Mouse (Mus musculus) kidney, postnatal 4 days (tissue): ENCODE data around the gene Golga1.
"Not testable (repeated sequence)": the region's sequence is repeated elsewhere in the genome, so short reads cannot be mapped to it uniquely, and the experiment has no call there.

Experiments
- DNase-seq, 2 experiments: peaks; one replicate each; pipeline ENCODE4 v3.0.0; 2021; ENCODE audit warnings: mixed read lengths in 2 of 2

Gene Golga1

DNA sequence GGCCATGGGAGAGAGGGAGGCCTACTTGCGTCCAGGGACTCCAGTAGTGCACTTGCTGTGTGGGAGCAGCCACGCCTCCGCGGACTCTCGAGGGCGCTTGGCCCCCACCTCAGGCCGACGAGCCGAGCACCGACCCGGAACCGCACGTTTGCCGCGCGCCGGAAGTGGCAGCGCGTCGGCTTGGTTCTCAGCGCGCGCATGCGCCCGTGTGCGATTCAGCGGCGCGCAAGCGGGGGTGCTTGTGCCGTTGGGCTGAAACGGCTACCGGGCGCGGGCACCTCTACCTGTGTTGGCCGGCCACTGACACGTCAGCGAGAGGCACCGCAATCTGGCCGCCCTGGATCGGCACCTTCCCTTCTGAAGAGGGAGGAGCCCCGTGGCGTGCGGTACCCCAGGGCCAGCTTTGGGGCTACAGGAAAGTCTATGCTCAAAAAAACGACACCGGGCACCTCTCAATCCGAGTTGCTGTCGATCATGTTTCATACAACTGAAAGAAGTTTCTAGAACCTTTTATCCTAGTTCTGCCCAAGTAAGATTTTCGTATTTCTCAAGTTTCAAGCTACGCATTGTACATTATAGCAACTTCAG, at the start of gene Golga1:
Golga1 (minus strand) TSS at position 142 of the 588 bp plus-strand sequence.
- DNase-seq = peak; percentile 94 to 97

DNA sequence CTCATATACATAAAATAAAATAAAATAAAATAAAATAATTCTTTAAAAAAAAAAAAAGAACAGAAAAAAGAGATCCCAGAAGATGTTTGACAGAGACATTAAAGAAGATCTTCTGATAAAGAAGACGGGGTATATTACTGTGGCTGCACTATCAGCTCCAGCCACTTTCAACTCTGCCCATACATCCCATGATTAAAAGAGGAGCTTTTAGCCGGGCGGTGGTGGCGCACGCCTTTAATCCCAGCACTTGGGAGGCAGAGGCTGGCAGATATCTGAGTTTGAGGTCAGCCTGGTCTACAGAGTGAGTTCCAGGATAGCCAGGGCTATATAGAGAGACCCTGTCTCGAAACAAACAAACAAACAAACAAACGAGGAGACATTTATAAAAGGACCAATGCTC, 48.8 kb upstream of the Golga1 start:
- DNase-seq = no peak

DNA sequence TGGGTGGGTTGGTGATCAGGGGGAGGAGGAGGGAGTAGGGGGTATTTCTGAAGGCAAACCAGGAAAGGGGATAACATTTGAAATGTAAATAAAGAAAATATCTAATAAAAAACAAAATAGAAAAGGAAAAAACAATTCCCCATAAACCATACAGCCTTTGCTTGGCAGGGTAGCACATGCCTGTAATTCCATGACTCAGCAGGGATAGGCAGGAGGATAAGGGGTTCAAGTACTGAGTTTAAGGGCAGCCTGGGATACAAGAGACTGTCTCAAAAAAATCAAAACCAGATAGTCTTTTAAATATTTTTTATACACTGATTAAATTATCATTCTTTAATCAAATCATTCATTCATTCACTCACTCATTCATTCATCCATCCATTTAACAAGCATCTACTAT, 45.2 kb upstream of the Golga1 start:
- no peak for DNase-seq

DNA sequence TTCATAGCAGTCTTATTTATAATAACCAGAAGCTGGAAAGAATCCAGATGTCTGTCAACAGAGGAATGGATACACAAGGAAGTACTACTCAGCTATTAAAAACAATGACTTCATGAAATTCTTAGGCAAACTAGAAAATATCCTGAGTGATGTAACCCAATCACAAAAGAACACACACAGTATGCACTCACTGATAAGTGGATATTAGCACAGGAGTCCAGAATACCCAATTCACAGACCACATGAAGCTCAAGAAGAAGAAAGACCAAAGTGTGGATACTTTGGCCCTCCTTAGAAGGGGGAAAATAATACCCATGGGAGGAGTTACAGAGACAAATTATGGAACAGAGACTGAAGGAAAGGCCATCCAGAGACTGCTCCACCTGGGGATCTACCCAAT, 44.4 kb upstream of the Golga1 start:
- DNase-seq = not testable (repeated sequence)

DNA sequence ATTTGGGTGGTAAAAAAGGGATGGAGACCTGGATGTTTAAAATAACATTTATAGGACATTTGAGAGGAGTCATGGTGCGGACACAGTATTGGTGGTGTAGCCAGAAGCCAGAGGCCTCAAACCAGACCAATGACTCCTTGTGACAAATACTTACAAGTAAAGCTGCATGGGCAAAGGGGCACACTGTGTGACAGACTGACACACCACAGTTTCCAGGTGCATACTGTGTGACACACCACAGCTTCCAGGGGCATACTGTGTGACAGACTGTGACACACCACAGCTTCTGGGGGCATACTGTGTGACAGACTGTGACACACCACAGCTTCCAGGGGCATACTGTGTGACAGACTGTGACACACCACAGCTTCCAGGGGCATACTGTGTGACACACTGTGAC, 34.6 kb upstream of the Golga1 start:
- not testable (repeated sequence) for DNase-seq

DNA sequence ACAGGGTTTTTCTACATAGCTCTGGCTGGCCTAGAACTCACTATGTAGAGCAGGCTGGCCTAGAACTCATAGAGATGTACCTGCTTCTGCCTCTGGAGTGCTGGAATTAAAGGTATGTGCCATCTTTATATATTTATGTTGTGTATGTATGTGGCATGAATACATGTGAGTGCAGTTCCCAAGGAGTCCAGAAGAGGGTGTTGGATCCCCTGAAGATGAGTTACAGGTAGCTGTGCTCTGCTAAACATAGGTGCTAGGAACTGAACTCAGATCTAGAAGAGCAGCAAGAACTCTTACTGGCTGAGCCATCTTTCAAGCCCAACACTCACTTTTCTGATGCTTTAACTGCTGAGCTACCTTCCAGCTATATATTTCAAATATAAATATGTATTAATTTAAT, 32.7 kb upstream of the Golga1 start:
- peak in 1 of 2 experiments; percentile 3 for DNase-seq

DNA sequence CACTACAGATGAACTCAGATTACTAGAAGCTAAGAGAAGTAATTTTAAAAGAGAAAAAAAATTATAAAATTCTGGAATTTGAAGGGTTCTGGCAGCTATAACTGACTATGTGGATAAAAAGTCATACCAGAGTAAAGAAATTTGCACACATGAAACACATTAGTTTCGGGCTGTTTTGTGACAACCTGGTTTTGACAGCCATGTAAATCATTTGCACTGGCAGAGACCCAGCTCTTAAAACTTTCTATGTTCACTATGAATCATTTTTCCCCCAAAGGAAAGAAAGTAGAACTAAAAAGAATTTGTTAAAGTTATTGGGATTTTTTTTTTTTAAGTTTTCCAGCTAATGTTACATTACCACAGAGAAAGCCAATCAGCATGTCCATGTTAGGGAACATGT, 26.6 kb upstream of the Golga1 start:
- peak; percentile 31 to 45 for DNase-seq

DNA sequence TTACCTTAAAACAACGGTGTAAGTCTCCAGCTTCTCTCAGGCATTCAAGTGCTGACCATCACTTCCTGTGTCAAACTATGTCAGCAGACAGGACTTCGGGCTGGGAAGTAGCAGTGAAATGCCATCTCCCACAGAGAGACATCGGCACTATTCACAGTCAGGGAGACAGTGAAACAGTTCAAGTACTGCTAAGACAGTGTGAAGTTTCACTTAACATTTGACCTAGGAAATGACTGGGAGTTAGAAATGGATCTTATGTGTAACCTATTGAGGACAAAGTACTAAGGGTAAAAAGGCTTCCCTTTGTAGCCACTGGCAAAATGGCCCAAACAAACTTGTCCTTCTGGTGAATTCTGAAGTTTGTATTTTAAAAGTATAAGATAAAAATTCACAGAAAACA, 17.4 kb upstream of the Golga1 start:
- DNase-seq = no peak

DNA sequence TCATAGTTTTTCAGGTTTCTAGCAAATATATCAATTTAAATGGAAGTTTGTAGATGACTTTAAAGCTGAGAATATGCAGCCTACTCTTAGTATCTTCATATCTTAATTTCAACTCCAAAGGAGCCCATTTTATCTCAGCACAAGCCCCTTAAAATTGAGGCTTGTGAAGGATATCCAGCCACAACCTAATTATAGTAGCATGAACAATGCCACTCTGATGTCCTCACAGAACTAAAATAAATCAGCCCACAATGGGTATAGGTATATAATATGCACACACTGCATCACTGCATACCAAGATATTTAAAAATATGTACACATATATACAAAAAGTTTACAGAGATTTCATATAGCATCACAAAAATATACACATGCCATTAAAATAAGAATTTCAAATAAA, 5.3 kb upstream of the Golga1 start:
- DNase-seq = no peak

DNA sequence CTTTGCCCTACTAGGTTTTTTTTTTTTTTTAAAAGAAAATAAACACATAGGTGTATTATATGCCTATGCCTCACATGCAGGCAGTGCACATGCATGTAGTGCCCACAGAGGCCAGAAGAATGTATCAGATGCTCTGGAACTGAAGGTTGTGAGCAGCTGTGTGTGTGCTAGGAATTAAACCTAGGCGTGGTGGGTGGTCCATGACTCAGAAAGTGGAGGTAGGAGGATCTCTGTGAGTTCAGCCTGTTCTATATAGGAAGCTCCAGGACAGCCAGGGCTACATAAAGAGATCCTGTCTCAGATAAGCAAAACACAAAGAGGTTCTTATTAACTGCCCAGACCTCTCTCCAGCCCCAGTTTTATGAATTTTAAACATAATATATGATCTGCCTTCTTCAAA, 3.8 kb upstream of the Golga1 start:
- DNase-seq = no peak

DNA sequence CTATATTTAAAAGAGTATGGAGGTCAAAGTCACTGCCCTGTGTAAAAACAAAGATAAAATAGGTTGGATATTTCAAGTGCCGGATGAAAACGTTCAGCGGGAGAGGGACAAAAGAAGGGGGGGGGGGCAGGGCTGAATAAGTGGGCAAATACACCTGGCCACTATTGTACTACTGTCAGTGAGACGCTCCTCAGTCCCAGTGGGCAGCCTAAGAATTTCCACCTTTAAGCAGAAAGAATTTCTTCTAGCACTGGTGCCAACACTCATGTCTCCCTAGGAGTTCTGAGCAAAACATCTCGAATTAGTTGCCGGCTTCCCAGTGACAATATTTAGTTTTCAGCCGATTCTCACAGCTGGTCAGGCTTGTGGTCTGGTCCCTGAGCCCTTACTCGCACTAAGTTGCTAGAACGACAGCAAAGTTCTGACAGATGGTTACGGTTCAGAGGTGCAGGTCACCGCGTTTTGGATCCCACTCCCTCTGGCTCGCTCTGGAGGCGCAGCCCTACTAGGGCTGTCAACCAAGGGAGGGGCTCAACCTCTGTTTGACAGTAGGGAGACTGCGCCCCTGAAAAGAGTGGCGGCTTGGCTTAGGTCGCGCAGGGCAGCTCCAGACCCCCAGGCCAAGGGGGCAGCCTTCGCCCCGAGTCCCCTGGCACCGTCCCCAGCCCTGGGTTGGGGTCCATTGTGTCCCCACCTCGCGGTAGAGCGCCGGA, 498 bp downstream of the Golga1 start:
- no peak for DNase-seq

DNA sequence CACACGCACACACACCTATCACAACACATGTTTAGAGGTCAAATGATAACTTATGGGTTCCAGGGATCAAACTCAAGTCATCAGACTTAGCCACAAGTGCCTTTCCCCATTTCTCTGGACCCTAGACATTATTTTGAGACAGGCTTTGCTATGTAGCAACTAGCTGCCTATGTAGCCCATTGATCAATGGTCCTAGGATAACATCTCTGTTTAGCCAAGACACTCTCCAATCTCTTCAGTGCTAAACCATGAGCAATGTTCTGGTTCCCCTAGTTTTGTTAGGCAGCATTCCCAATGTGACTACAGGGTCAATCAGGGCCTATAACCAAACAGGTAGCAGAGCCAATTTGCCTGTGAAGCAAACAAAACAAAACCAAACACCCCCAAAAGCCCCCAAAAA, 16.8 kb downstream of the Golga1 start:
- DNase-seq = no peak

DNA sequence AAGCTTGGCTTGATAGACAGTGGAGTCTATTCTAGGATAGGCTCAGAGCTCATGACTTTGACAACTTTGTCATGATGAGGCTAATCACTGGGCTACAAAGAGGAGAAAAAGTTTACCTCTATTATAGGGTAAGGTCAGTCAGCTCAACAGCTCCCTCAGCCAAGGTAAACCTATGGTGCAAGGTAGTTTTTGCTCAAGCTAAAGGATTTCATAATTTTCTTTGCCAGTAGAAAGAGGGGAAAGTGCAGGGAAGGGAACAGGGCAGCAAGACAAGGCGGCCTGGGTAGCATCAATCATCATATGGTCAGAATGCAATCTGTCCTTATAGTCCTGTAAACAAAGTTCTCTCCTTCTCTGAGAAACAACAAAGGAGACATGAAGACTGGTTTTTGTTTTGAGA, 25.1 kb downstream of the Golga1 start:
- DNase-seq = no peak

DNA sequence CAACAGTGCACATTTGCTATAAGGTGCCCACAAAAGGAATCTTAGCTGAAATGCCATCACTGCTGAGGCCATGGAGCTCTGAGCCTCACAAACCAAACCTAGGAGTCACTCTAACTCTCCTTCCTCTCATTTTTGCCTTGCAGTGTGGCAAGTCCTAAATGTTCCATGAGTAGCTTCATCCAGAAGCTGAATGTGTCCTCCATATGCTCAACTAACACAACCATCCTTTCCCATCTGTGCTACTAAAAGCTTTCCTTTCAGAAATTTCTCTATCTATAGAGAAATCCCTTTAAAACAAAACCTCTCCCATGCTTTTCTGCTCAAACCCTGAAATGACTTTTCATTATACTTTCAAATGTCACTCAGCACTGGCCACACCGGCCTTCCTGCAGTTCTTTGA, 33.7 kb downstream of the Golga1 start:
- no peak for DNase-seq

DNA sequence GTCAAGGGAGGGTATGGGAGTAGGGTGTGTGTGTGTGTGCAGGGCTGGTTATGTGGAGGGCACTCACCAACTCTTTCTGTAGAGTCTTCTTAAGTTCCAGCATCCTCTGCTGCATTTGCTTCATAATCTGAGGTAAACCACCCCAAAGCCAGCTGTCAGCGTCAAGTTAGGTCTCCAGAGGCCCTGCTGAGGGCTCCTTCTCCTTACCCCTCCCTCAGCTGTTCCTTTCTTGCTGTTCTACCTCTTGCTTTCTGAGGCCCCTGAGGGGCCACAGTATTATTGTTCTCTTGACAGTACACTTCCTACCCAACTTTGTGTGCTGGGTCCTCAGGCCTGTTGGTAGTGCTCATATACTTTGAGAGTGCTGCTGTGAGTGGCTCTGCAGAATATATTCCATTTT, 45.3 kb downstream of the Golga1 start:
- no peak for DNase-seq

DNA sequence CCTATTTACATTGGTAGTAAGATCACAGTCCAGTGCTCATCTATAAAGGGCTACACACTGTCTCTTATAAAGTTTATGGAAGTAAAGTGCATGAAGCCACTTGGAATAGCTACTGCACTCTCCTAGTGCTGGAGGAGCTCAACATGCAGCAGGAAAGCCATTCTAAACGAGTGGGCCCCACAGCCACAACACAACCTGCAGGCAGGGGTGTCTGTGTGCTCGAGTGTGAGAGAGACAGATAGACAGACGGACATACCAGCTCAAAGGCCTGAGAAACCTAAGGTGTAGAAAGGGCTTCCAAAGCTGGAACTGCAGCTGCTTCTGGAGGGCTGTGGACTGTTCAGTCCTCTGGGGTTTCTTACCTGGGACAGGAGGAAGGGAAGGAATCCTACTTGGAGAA, 48.8 kb downstream of the Golga1 start:
- DNase-seq = no peak

DNA sequence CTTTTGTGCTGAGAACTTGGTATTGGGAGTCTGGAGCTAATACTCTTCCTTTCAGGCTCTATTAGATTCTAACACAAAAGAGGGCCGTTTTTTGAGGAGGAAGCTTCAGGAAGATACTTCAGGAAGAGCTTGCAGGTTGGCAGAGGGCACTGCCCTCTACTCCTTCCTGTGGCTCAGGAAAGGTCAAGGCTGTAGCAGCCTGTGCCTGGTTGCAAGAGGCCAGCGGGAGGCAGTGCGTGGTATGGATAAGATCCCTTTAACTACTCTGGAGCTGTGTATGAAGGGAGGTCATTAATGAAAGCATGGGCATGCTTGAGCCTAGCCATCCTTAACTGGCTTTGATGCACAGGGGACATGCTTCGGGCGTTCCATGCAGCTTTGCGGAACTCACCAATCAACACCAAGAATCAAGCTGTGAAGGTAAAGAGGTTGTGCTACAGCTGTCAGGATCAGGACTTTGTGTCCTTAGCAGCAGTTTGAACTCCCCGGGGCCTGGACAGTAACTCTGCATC, 52.5 kb downstream of the Golga1 start:
- DNase-seq = no peak

DNA sequence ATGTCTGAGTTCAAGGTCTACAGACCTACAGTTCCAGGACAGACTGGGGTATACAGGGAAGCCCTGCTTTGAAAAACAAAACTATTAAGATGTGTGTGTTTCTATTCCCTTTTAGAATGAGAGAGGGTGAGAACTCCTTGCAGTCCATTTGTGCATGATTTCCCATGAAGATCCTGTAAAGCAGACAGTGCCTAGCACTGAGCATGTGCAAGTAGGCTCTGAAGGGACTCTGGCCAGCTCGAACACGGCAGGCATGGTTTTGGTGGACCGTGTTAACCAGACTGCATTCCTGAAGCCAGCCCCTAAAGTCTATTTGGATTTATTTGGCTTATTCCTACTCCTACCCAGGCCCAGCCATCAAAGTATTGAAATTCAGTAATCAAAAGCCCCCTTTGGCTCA, 53.4 kb downstream of the Golga1 start:
- no peak for DNase-seq

DNA sequence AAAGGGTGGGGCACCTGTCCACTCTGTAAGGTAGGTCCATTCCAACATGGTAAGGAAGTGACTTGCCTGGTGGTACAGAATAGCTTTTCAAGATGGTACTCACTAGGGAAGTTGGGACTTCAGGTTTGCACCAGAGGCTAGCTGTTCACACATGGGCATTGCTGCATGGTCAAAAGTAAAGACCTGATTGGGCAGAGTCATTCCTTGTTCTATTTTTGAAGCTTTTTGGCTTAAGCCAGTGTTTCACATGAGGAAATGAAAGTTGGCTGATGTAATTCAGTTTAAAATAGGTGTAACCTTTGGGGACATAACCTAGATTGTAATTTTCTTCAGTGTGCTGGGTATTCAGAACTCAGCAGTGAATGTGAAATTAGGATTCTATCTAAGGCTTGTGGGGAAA, 54.1 kb downstream of the Golga1 start:
- no peak for DNase-seq

DNA sequence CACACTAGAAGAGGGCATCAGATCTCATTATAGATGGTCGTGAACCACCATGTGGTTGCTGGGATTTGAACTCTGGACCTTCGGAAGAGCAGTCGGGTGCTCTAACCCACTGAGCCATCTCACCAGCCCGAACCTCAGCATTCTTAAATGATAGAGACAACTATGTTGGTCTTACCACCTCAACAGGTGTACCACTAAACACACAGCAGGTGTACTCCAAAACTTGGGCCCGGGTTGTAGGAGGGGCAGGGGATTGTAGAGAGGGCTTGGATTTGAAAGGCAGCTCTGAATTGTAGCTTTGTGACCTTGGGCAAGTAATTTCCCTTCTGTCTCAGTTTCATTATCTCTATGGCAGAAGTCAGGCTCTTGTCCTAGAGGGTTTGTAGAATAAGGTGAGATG, 55.2 kb downstream of the Golga1 start:
- not testable (repeated sequence) for DNase-seq

DNA sequence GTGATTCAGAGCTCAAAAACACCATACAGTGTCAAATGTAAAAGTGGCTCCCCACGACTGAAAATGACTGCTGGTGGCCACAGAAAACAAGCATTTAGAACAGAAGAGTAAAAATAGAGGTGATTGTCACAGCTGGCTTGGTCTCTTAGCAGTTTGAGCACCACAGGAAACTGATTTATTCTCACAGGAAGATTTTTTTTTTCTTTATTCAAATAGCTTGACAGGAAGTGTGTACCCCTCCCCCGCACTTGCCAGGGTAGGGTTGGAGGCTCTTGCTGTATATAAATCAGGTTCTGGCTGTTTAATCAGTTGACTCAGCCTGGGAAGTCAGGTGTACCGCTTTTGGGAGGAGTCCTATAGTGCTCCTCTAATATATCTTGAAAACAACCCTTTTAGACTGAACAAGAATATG, 56.4 kb downstream of the Golga1 start:
- DNase-seq = peak; percentile 70 to 82

DNA sequence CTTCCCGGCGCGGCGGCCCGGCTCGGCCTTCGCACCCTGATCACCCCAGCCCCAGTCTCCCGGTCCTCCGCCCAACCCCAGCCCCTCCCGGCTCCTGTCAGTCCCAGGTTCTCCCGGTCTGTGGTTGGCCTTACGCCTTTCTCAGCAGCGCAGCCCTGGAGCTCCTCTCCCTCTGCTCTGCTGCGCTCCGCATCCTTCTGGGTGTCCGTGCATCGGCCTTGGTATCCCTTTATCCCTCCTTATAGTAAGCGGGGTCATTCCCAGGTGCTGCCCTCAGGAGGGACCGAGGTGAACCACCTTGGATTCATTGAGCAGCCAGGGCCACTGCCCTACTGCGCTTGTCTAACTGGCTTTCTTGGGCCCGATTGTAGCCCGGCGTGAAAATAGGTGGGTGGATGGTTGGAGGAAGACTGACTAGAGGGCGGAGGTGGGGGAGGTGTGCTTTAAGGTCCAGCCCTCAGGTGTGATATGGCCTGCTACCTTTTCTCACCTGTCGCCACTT, 56.9 kb downstream of the Golga1 start:
- DNase-seq = no peak

DNA sequence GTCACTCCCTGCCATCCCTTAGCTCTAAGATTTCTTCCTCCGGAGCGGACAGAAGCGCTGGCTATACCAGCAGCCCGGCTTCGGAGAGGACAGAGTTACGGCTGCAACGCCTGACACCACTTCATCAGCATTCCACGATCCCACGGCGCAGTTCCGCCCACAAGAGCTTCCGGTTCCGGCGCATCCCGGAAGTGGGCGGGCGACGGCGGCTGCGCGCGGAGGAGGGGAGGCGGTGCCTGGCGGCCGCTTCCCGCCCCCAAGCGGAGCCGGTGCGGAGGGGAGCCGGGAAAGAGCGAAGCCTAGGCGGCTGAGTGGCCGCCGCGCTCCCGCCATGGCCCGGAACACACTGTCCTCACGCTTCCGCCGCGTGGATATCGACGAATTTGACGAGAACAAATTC, 57.5 kb downstream of the Golga1 start:
- DNase-seq = peak; percentile 95 to 97

DNA sequence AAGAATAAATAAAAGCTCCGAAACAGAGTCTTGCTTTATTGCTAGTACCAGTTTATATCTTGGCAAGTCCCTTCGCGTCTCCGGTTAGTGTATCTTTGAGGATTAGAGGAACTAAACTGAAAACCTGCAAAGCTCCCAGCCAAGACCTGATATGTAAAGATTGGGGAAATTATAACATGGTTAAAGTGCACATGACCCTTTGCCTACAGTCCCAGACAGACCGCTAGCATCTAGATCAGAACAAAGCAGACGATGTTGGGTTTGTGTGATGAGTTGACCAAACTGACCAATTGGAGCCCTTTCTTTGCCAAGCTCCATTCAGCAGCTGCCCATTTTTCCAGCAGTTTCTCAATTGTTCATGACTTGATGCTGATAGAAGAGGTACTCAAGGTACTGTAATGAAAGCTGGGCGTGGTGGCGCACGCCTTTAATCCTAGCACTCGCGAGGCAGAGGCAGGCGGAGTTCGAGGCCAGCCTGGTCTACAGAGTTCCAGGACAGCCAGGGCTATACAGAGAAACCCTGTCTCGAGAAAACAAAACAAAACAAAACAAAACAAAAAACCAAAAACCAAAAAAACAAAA, 59.1 kb downstream of the Golga1 start:
- no peak for DNase-seq
